Comparison of ENCODE assay signal across 7 mouse cellular contexts in genomic region chr15:81917201-81917600, GRCm38 (mm10). TPM values are rescaled to one million over a fixed set of nuclear protein-coding genes. Genes with fewer than 3 reads are reported as not detected.
"Had no signal": no experiment of that assay in that cellular context is flagged by ENCODE, and none has a peak within 500 bp of the region (broad histone marks: within the 10 kb centered on the region; RNA-seq: fewer than 3 reads in every experiment).

No protein-coding gene starts in this region.

- H3K27ac ChIP-seq: limb, embryonic 13.5 days; liver, embryonic 15.5 days; midbrain, embryonic 12.5 days; stomach, embryonic 15.5 days had no signal

- H3K4me2 ChIP-seq: limb, embryonic 13.5 days; liver, embryonic 15.5 days; lung, embryonic 14.5 days; midbrain, embryonic 12.5 days; stomach, embryonic 15.5 days had no signal

- H3K9me3 ChIP-seq: limb, embryonic 13.5 days; liver, embryonic 15.5 days; midbrain, embryonic 12.5 days; stomach, embryonic 15.5 days had no signal

- H3K27me3 ChIP-seq: limb, embryonic 13.5 days; liver, embryonic 15.5 days; midbrain, embryonic 12.5 days; stomach, embryonic 15.5 days had no signal

- ATAC-seq: midbrain, embryonic 16.5 days had no signal

- H3K4me1 ChIP-seq: limb, embryonic 13.5 days; midbrain, embryonic 12.5 days had no signal

- H3K9ac ChIP-seq: limb, embryonic 13.5 days; liver, embryonic 15.5 days; lung, embryonic 14.5 days; midbrain, embryonic 12.5 days; stomach, embryonic 15.5 days had no signal

- H3K4me3 ChIP-seq: limb, embryonic 13.5 days; liver, embryonic 15.5 days; midbrain, embryonic 12.5 days; stomach, embryonic 15.5 days had no signal

RNA-seq across cellular contexts. Expression of gene Csdc2, which starts 19.4 kb away (rescaled TPM):
- total RNA-seq: megakaryocyte-erythroid progenitor cell, adult 5-6 weeks had no signal
